Mouse (Mus musculus): ENCODE data around the gene Gm17428. TPM values are rescaled to one million over a fixed set of nuclear protein-coding genes. Genes with fewer than 3 reads are reported as not detected.
"Not testable (repeated sequence)": the region's sequence is repeated elsewhere in the genome, so short reads cannot be mapped to it uniquely, and the experiment has no call there.

The Gm17428 gene
- polyA plus RNA-seq, 1 experiment = not detected

DNA sequence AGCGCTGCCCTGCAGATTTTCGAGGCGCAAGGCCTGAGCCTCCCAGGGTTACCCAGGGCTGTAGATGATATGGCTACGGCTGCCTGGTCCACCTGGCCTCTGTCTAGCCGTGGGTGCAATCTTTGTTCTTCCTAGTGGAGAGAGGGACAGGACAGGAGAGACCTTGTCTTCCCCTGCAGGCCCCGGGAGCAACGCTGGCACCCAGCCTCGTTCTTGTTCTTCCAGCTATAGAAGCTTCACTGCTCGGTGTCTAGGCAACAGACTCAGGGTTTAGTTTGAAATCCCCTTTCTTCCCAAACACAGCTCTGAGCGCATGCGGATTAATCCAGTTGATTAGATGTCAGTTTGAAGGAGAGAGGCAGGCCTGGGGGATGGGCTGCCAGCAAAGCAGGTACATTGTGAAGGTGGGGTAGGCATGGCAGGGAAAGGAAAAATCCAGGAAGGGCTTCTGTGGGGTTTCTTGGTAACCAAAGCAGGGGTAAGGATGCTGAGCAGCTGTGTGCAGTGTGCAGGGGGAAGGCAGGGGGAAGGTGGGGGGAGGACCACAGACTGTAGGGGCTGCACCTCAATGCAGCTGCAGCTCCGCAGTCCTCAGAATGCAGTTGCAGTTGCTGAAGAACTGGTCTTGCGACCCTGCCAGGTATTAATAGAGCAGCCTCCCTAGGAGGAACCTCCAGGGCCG is 18.9 kb downstream of the Gm17428 start:
- H3K36me3 ChIP-seq (ENCODE audit: control insufficient read depth, insufficient read depth, low read length, poor library complexity, severe bottlenecking) = no peaks in the 10 kb centered on the region
- H3K4me3 ChIP-seq (ENCODE audit: low read depth, low read length) = no peak overlapping the region
- H3K4me1 ChIP-seq (ENCODE audit: control insufficient read depth, insufficient read depth, low read length) = peaks cover 2% of the 10 kb centered on the region
- H3K9ac ChIP-seq (ENCODE audit: low read depth, poor library complexity, severe bottlenecking) = no peak overlapping the region
- no peak for TF ChIP-seq POLR2A (IDR thresholded peaks at IDR 0.05; ENCODE audit: insufficient read depth, low read length)
- TF ChIP-seq CTCF (IDR thresholded peaks at IDR 0.05; ENCODE audit: low read depth, low read length) = no peak
- TF ChIP-seq EP300 (IDR thresholded peaks at IDR 0.05; ENCODE audit: insufficient read depth, low read depth, low read length) = no peak
- no peaks in the 10 kb centered on the region for H3K9me3 ChIP-seq (replicated peaks; ENCODE audit: control insufficient read depth, insufficient read depth, low read length, poor library complexity, severe bottlenecking)
- no peak overlapping the region for H3K27ac ChIP-seq (ENCODE audit: insufficient read depth, low read length)
- H3K27me3 ChIP-seq (ENCODE audit: control insufficient read depth, insufficient read depth, low read length, poor library complexity, severe bottlenecking) = no peaks in the 10 kb centered on the region

DNA sequence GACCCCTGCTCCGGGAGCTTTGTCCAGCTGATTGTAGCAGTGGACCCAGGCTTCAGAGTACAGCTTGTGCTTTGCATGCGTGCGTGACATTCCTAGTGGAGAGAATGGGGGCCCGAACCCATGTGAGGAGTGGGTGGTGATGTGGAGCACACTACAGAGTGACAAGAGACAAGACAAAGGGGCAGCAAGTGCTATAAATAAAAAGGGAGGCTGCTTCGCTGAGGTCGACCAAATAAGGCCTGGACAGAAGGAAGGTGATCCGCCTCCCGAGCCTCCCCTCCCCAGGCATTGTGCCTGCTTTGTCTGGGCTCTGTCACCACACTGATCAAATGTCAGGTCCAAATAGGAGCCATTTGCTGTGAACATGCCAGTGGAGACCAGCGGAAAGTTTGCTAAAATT is 20.1 kb downstream of the Gm17428 start:
- Histone ChIP-seq H3K27ac (ENCODE audit: insufficient read depth, low read length) (no peak overlapping the region), H3K4me3 (ENCODE audit: low read depth, low read length) (no peak overlapping the region), H3K4me1 (ENCODE audit: control insufficient read depth, insufficient read depth, low read length) (peaks cover 2% of the 10 kb centered on the region), H3K9ac (ENCODE audit: low read depth, poor library complexity, severe bottlenecking) (no peak overlapping the region), H3K9me3 (replicated peaks; ENCODE audit: control insufficient read depth, insufficient read depth, low read length, poor library complexity, severe bottlenecking) (no peaks in the 10 kb centered on the region), H3K36me3 (ENCODE audit: control insufficient read depth, insufficient read depth, low read length, poor library complexity, severe bottlenecking) (no peaks in the 10 kb centered on the region), H3K27me3 (ENCODE audit: control insufficient read depth, insufficient read depth, low read length, poor library complexity, severe bottlenecking) (no peaks in the 10 kb centered on the region)
- TF ChIP-seq CTCF (IDR thresholded peaks at IDR 0.05; ENCODE audit: low read depth, low read length) (no peak), EP300 (IDR thresholded peaks at IDR 0.05; ENCODE audit: insufficient read depth, low read depth, low read length) (no peak), POLR2A (IDR thresholded peaks at IDR 0.05; ENCODE audit: insufficient read depth, low read length) (no peak)

GRCm38 (mm10) chr14:54997297-54997696 is 20.6 kb downstream of the Gm17428 start:
- Histone ChIP-seq H3K4me1 (ENCODE audit: control insufficient read depth, insufficient read depth, low read length) (peaks cover 2% of the 10 kb centered on the region), H3K4me3 (ENCODE audit: low read depth, low read length) (no peak overlapping the region), H3K27ac (ENCODE audit: insufficient read depth, low read length) (no peak overlapping the region), H3K9me3 (replicated peaks; ENCODE audit: control insufficient read depth, insufficient read depth, low read length, poor library complexity, severe bottlenecking) (no peaks in the 10 kb centered on the region), H3K36me3 (ENCODE audit: control insufficient read depth, insufficient read depth, low read length, poor library complexity, severe bottlenecking) (no peaks in the 10 kb centered on the region), H3K27me3 (ENCODE audit: control insufficient read depth, insufficient read depth, low read length, poor library complexity, severe bottlenecking) (no peaks in the 10 kb centered on the region), H3K9ac (ENCODE audit: low read depth, poor library complexity, severe bottlenecking) (no peak overlapping the region)
- no peak for TF ChIP-seq POLR2A (IDR thresholded peaks at IDR 0.05; ENCODE audit: insufficient read depth, low read length)
- no peak for TF ChIP-seq CTCF (IDR thresholded peaks at IDR 0.05; ENCODE audit: low read depth, low read length)
- TF ChIP-seq EP300 (IDR thresholded peaks at IDR 0.05; ENCODE audit: insufficient read depth, low read depth, low read length) = no peak

- Histone ChIP-seq H3K9ac (ENCODE audit: low read depth, poor library complexity, severe bottlenecking) (no peak overlapping the region), H3K4me3 (ENCODE audit: low read depth, low read length) (no peak overlapping the region), H3K27me3 (ENCODE audit: control insufficient read depth, insufficient read depth, low read length, poor library complexity, severe bottlenecking) (no peaks in the 10 kb centered on the region), H3K27ac (ENCODE audit: insufficient read depth, low read length) (no peak overlapping the region), H3K4me1 (ENCODE audit: control insufficient read depth, insufficient read depth, low read length) (peaks cover 2% of the 10 kb centered on the region), H3K9me3 (replicated peaks; ENCODE audit: control insufficient read depth, insufficient read depth, low read length, poor library complexity, severe bottlenecking) (no peaks in the 10 kb centered on the region), H3K36me3 (ENCODE audit: control insufficient read depth, insufficient read depth, low read length, poor library complexity, severe bottlenecking) (no peaks in the 10 kb centered on the region)
- TF ChIP-seq CTCF (IDR thresholded peaks at IDR 0.05; ENCODE audit: low read depth, low read length) = no peak
- TF ChIP-seq POLR2A (IDR thresholded peaks at IDR 0.05; ENCODE audit: insufficient read depth, low read length) = no peak
- no peak for TF ChIP-seq EP300 (IDR thresholded peaks at IDR 0.05; ENCODE audit: insufficient read depth, low read depth, low read length)
These were observed 21.9 kb downstream of the Gm17428 start for GRCm38 (mm10) chr14:54998680-54999079.

- H3K9ac ChIP-seq (ENCODE audit: low read depth, poor library complexity, severe bottlenecking); H3K27me3 ChIP-seq (ENCODE audit: control insufficient read depth, insufficient read depth, low read length, poor library complexity, severe bottlenecking); H3K4me3 ChIP-seq (ENCODE audit: low read depth, low read length); H3K9me3 ChIP-seq (replicated peaks; ENCODE audit: control insufficient read depth, insufficient read depth, low read length, poor library complexity, severe bottlenecking); H3K36me3 ChIP-seq (ENCODE audit: control insufficient read depth, insufficient read depth, low read length, poor library complexity, severe bottlenecking); H3K27ac ChIP-seq (ENCODE audit: insufficient read depth, low read length); H3K4me1 ChIP-seq (ENCODE audit: control insufficient read depth, insufficient read depth, low read length): not testable (repeated sequence)
These were observed 23.1 kb downstream of the Gm17428 start for GRCm38 (mm10) chr14:54999868-55000267.

DNA sequence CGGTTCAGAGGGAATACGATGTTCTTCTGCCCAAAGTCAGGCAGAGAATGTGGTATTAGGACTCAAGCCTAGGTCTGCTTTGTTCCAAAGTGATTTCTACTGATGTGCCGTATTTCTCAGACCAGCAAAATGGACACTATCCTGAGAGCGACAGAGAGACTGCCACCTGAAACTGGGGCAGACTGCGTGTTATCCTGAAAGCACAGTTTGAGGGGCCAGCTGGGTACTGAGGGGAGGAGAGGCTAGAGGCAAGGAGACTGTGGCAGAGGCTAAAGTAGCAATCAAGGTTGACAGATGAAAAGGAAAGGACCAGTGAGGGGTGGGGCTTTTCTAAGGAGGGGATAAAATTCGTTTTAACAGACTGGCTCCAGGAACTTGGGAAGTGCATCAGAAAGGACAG is 24.1 kb downstream of the Gm17428 start:
- no peaks in the 10 kb centered on the region for H3K27me3 ChIP-seq (ENCODE audit: control insufficient read depth, insufficient read depth, low read length, poor library complexity, severe bottlenecking)
- no peak overlapping the region for H3K9ac ChIP-seq (ENCODE audit: low read depth, poor library complexity, severe bottlenecking)
- peaks cover 5% of the 10 kb centered on the region for H3K4me1 ChIP-seq (ENCODE audit: control insufficient read depth, insufficient read depth, low read length)
- H3K27ac ChIP-seq (ENCODE audit: insufficient read depth, low read length) = no peak overlapping the region
- no peaks in the 10 kb centered on the region for H3K9me3 ChIP-seq (replicated peaks; ENCODE audit: control insufficient read depth, insufficient read depth, low read length, poor library complexity, severe bottlenecking)
- H3K4me3 ChIP-seq (ENCODE audit: low read depth, low read length) = no peak overlapping the region
- H3K36me3 ChIP-seq (ENCODE audit: control insufficient read depth, insufficient read depth, low read length, poor library complexity, severe bottlenecking) = no peaks in the 10 kb centered on the region
- no peak for TF ChIP-seq POLR2A (IDR thresholded peaks at IDR 0.05; ENCODE audit: insufficient read depth, low read length)
- TF ChIP-seq EP300 (IDR thresholded peaks at IDR 0.05; ENCODE audit: insufficient read depth, low read depth, low read length) = no peak
- no peak for TF ChIP-seq CTCF (IDR thresholded peaks at IDR 0.05; ENCODE audit: low read depth, low read length)

Measured in ES-Bruce4 (cell line).